Mouse (Mus musculus): ENCODE measurements around the gene Cdc25b.

DNA sequence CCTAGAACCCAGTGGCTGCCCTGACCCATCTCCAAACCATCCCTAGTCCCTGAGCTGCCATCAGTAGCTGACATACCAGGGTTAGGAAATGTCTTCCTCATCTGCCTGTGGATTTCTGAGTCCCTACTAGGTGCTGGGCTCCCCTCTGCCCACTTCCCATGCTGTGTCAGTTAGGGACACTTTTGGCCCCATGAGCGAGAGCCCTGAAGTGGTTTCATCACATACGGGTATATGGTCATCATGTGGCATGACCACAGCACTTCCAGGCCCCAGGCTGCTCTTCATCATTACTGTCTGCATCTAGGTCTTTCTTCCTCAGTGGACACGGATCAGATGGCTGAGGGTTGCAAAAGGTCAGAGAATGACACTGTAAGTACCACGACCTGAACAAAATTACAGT, 20.0 kb downstream of the Cdc25b start, which contains the start of gene Ap5s1:
- TF ChIP-seq CTCF (conservative IDR thresholded peaks at IDR 0.05; ENCODE audit: low read length): no peak
- no peak for TF ChIP-seq NANOG (IDR thresholded peaks at IDR 0.05; ENCODE audit: borderline replicate concordance, low read length)
- TF ChIP-seq POU5F1 (IDR thresholded peaks at IDR 0.05; ENCODE audit: borderline replicate concordance, low read length): no peak
